Mouse (Mus musculus): ENCODE results near the gene Marveld2.

Gene Marveld2

DNA sequence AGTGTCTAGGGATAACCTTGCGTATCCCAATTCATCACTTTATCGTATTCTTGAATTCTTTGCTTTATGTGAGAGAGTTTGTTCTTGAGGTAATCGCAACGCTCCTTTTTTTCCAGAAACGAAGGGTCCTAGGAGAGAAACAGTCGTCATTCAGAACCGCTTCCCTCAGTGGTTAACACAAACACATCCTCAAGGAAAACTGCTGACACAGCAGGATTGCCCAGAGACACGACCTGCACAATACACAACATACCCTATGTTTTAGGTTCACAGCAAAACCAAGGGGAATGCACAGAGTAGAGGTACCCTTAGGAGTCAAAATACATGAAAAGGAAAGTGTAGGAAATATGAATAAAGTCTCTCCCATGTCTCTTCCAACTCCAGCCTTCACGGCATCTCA is 19.5 kb downstream of the Marveld2 start:
- no peak for DNase-seq

DNA sequence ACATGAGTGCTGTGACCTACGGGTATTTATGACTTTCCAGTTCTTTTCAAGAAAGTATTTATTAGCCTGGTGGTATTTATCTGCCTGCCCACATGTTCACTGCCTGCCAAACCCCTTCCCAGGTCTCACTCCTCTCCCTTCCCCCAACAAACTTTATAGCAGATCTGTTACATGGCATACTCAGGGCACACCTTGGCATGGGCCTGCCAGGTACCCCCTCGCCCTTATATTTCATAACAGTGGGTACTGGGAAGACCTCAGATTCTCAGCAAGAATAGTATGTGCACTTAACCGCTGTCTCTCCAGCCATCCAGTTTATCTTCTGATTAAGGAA is 21.3 kb downstream of the Marveld2 start:
- DNase-seq, result no peak

DNA sequence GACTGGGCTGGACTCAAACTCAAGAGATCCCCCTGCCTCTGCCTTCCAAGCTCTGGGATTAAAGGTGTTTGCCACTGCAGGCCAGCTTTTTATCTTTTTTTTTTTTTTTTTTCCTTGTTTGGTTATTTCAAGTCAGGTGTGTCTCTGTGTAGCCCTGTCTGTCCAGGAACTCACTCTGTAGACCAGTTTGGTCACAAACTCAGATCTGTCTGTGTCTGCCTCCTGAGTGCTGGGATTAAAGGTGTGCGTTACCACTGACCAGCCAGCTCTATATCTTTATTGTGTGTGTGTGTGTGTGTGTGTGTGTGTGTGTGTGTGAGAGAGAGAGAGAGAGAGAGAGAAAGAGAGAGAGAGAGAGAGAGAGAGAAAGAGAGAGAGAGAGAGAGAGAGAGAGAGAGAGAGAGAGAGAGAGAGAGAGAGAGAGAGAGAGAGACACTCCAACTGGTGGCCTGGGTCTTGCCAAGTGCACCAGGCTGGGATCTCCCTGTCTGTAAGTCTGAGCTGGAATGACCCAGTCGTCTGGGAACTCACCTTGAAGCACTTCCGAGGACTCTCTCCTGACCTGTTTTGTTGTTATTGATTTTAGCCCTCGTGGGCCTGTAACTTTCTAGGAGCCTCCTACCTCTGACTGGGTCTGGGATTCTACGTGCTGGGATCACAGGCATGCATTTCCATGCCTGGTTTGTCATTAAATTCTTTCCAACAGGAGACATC is 21.8 kb downstream of the Marveld2 start:
- no peak for DNase-seq

DNA sequence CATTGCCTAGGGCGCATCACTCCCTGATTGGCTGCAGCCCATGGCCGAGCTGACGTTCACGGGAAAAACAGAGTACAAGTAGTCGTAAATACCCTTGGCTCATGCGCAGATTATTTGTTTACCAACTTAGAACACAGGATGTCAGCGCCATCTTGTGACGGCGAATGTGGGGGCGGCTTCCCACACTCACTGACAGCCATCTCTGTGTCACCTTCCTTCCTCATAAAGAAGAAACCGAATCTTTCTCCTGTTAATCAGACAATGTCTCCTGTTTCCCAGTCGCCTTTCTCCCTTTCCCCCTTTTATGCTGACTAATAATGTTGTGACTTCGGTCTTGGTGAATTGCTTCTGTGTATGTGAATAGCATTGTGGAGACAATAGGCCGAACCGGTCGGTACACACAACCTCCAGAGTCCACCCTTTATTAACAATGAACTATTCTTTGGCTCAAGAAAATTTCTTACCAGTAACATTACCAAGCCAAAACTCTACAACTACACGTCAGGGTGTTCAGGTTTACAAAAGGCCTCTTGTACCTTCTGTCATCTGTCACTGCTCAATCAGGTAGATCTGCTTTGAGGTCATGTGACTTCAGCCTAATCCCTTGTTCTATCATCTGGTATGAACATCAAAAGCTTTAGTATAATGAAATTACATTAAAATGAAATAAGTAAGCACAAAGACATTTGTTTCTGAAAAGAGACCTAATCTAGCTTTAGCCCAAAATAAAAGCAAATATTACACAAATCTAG is 22.6 kb downstream of the Marveld2 start:
- peak; percentile 93 for DNase-seq

DNA sequence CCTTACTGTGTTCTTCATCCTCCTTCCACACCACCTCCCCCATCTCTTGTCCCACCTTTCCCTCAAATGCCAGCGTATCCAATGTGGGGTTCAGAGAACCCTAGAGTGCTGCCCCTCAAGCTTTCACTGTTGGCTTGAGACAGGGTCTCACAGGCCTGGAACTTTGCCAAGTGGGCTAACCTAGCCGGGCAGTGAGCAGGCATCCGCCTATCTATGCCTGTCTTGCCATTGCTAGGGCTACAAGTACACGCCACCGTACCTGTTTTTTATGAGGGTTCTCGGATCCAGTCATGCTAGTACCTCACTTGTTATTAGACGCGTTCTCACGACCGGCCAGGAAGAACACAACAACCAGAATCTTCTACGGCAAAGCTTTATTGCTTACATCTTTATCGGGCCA is 28.1 kb downstream of the Marveld2 start:
- DNase-seq, result no peak

DNA sequence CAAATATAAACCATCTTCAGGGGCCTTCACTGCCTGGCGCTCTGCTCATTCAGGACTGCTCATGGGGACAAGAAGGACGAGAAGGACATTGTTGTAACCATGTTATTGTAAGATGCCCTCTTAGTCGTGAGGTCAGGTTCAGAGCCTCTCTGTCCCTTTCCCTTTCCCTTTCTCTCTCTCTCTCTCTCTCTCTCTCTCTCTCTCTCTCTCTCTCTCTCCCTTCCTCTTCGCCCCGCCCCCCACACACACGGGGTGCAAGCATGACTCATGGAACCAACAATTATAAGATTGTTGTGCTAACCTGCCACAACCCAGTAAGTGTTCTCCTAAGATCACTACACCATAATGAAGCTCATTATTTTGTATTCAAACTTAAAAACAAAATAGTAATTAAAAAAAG is 34.6 kb downstream of the Marveld2 start:
- no peak for DNase-seq

DNA sequence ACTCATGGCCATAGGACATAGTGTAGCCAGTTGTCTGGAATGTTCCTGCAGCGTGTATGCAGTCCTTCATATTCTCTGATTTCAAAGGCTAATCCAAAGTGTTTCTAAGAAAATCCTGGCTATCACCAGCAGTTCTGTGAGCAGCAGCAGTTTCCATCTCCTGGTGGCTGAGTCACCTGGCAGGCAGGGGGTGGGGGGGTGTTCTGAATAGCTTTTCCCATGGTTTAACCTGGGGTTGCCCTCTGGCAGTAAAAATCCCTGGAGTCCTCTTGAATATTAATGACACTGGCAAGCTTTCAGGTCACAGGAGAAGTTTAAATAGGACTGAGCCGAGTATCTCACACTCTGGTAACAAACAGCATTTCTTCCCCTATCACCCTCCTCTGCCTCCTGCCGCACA is 35.1 kb downstream of the Marveld2 start:
- peak; percentile 85 for DNase-seq

DNA sequence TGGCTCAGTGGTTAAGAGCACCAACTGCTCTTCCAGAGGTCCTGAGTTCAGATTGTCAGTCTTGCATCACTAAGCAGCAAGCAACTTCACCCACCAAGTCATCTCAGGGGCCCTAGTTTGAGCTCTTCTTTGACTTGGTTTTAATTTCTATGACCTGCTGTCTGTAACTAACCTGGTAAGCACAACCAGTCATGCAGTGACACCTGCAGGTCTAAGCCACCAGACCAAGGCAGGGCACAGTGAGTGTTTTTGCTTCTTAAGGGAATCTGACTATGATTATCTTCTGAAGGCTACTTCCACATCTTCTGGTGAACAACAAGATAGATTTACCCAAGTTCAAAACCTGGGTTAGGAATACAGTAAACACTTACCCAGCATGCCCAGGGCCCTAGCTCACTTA is 36.8 kb downstream of the Marveld2 start:
- DNase-seq, result peak; percentile 22

DNA sequence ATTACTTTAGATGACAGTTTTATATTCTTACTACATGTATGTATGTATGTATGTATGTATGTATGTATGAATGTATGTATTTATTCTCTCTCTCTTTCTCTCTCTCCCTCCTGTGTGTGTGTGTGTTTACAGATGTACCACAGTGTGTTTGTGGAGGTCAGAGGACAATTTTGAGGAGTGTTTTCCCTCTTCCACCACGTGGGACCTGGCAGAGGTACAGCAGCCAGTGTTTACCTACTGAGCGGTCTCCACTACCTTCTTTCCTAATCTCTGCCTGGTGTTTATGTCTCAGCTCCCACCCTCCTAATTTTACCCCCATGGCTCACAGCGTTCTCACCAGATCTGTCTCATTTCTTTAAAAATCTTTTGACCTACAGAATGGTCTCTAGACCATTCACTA is 37.6 kb downstream of the Marveld2 start:
- peak; percentile 30 for DNase-seq

DNA sequence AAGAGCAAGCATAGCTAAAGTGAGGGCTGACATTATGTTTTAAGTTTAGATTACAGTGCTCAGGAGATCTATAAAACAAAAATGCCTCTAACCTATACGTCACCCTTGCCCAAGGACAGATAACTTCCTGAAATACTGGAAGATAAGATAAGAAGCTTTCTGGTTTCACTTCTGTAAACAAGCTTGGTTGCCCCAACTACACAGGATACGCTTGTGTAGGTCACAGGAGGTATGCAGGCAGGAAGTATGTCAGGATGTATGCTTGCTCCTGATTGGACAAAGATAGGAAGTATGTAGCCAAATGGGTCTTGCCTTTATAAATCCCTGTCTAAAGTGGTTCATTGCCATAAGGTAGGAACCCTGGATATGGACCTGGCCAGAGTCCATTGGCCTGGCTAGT is 40.8 kb downstream of the Marveld2 start:
- peak; percentile 51 for DNase-seq

DNA sequence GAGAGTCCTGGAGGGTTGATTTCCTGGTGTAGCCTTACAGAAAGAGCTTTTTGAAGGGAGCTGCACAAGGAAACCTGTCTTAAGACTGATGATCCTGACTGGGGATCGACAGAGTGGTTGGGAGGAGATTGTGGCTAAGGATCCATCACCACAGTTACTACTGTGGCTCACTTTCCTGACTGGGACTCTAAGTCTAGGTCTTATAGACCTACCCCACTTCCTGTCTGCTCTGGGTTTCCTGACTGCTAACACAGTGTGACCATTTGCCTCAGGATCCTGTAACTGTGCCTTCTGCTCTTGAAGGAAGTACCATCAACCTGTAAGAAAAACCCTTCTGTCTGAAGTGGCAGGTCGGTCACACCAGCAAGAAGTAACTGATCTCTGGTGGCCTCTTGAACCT is 46.1 kb downstream of the Marveld2 start:
- DNase-seq, result peak; percentile 18

DNA sequence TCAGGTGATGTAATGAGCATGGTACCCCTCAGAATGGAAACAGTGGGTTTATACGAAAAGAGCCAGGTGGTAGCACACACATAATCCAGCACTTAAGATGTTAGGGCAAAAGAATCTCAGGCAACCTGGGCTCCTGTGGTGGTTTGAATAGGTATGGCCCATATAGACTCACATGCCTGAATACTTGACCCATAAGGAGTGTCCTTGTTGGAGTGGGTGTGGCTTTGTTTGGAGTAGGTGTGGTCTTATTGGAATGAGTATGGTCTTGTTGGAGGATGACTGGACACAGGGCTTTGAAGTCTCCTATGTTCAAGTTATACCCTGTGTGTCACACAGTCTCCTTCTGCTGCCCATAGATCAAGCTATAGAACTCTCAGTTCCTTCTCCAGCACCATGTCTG is 48.4 kb downstream of the Marveld2 start:
- peak; percentile 59 for DNase-seq

DNA sequence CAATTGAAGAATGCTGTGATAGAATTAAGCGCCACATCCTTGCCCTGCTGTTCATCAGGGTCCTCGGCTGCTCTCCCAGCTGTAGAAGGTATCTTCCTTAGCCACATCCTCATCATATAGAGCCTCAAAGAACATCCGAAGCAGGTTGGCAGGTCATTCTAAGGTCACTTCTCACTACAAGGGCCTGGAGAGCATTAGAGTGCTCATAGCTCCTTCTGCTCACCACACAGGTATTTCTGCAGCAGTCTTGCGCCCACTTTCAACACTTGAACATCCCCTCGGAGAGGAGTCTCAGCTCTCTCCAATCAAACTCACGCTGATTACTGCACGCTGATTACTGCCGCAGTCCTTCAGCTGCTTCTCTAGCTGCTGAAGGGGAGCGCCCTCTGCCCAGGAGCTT is 57.3 kb downstream of the Marveld2 start:
- peak; percentile 66 for DNase-seq

DNA sequence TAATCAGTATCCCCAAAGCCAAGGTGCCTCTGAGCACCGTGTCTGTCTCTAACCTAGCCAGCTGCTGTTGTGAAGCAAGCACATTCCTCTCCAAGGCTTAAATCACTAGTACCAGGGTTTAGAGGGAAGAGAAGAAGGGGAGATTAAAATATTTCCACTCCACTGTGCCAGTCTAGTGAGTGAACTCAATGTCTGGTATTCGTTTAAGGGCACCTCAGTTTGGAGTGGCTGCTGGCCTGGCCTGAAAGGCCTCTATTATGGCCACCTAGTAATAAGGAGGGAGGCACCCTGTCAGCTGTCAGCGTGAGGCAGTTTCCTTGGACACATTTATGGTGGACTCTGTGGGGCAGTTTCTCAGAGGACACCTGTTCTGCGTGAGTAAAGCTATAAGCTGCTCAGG is 59.8 kb downstream of the Marveld2 start:
- DNase-seq, result peak; percentile 73

DNA sequence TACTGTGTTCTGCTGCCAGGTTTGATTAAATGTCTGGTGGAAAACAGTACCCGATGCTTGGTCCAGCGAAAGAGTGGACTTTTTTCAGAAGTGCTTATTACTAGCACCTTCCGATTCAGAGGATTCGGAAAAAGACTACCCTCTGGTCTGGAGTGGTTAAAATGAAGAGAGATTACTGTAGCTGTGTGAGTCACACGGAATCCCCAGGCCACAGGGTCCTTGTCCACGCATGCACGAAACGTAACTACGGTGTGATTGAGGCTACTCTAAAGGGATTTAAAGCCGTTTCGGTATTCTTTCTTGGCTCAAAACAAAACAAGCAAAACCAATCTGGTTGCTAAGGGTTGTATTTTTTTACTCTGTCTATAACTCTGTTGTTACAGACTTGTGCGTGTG is 63.7 kb downstream of the Marveld2 start:
- no peak for DNase-seq

DNA sequence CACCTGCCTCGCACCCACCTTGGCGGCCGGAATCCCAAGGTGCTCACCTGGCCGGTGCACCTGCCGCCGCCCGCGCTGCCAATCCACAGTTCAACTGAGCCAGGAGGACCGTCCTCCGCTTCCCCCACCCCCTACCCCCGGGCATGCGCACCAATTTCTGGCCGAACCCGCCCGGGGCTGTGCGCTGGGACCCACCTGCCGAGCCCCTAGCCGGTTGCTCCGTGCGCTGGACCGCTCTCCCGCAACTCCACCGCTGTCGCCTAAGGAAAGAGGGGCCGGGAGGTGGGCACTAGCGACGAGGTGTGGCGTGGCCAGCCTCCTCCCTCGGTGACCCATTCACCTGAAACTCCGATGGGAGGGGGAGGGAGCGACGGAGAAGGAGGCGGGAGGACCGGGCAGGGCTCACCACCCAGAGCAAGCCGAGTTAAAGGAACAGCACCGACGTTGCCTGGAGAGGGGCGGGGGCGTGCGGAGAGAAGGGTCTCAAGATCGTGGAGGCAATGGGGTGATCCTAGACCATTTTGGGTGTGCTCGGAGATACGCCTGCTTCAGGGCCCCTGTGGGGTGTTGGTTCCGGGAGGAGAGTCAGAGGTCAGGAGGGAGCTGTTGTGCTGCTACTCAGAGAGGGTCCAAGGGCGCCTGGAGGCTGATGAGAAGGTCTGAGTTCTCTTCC is 64.3 kb downstream of the Marveld2 start, which contains the start of gene Ocln:
Gene Ocln, minus strand, starts transcription at position 350 of the 673 bp plus-strand sequence.
- peak; percentile 91 for DNase-seq

DNA sequence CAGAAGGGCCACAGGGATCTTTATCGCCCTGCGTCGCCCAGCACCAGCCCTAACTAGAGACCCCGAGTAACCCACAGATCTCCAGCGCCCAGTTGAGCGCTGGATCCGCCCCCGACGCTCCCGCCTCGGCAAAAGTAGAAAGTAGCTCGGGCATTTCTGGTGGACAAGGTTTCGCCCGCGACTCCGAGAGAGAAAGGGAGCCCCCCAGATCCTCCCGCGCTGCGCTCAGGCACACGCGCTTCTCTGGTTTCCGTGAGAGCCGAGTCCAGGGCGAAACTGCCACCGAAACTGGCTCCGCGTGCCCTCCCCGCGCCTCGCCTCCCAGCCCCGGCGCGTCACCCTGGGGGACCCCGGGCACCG is 64.8 kb downstream of the Marveld2 start:
- no peak for DNase-seq

DNA sequence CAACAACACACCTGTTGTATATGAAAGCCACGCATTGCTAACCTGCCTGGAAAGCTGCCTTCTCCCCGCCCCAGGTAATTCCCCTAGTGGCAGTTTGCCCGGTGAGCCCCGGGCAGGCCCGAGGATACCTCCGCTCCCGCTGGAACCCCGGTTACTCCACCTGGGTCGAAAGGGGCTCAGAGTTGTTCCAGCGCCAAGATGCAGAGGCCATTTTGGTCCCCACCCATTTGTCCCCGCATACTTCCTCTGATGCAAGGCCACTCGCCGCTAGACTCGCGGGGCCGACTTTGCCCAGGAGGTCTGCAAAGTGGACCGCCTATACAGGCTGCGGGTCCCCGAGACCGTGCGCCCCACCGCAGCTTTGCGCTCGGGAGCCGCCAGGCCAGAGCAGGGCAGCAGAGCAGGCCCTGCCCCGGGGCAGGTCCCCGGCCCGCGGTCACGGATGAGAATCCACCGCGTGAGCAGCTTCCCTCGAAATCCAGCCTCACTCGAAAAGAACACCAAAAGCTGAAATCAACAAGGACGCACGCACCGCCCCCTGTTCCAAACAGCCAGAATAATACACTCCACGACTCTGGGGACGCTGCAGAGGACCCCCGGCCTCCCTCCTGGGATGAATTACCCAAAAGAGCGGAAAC is 65.3 kb downstream of the Marveld2 start:
- peak; percentile 87 for DNase-seq

DNA sequence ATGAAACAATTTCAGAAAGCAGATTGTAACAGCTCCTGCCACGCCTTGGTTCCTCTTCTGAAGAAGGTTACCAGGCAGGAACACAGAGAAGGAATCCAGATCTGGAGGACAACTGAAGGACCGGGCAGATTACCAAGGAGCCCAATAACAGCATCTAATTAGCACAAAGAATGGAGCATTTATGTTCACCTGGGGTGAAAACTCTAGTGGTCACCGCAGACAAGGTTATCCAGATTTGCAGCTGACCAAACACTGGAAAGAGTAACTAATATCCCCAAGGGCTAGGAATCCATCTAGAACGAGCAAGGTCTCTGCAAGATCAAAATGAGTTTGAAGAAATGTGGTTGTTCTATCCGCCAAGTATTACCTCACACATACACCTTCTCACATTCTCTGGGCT is 69.5 kb downstream of the Marveld2 start:
- DNase-seq, result no peak
